8 mouse cellular contexts compared by ENCODE assay signal in genomic region chr4:108117924-108118876, GRCm38 (mm10). TPM values are rescaled to one million over a fixed set of nuclear protein-coding genes. Genes with fewer than 3 reads are reported as not detected.
DNase-seq lines count a peak whose midpoint lies in the region; ATAC-seq and TF ChIP-seq lines count a peak whose summit lies in the region.

No protein-coding gene starts in this region.

- 0 out of 4 replicates have a peak, but pooled peaks of 1 of the 2 experiments have one; percentile 25 for TF ChIP-seq EP300 in MEL (IDR thresholded peaks at IDR 0.05; ENCODE audit: low read depth in 1 of 2, low read length in 2 of 2)
- no peak for TF ChIP-seq EP300 in lung, postnatal 0 days (IDR thresholded peaks at IDR 0.05)

- peak overlapping the region; percentile 81 for H3K9ac ChIP-seq in MEL (ENCODE audit: control insufficient read depth, low read depth, low read length, poor library complexity, severe bottlenecking)
- H3K9ac ChIP-seq in lung, postnatal 0 days (replicated peaks; ENCODE audit: low read depth) = peak overlapping the region; percentile 49

- H3K4me2 ChIP-seq in lung, postnatal 0 days (replicated peaks; ENCODE audit: low read depth, low read length) = peak overlapping the region; percentile 62

- H3K79me2 ChIP-seq in MEL (ENCODE audit: control insufficient read depth, insufficient read depth, low read length, poor library complexity) = peaks cover 3% of the 10 kb centered on the region; the same call in 1 of the 2 replicates

- TF ChIP-seq CTCF in MEL (IDR thresholded peaks at IDR 0.05 in 2 of 3, conservative IDR thresholded peaks at IDR 0.05 in 1 of 3; ENCODE audit: control insufficient read depth in 1 of 3, insufficient read depth in 1 of 3, low read depth in 2 of 3, low read length in 3 of 3, poor library complexity in 1 of 3, severe bottlenecking in 1 of 3) = 0 out of 6 replicates have a peak, but pooled peaks of 1 of the 3 experiments have one; percentile 1
- no peak for TF ChIP-seq CTCF in cerebellum, adult 2 months (IDR thresholded peaks at IDR 0.05; ENCODE audit: borderline replicate concordance, insufficient read depth, low read depth, low read length)
- no peak; the same call in 1 of the 2 replicates for TF ChIP-seq CTCF in lung, postnatal 0 days (IDR thresholded peaks at IDR 0.05)

- no peaks in the 10 kb centered on the region for H3K9me3 ChIP-seq in MEL (replicated peaks; ENCODE audit: insufficient read depth, low read length)
- H3K9me3 ChIP-seq in hindbrain, embryonic 10.5 days = no peaks in the 10 kb centered on the region
- H3K9me3 ChIP-seq in lung, postnatal 0 days (ENCODE audit: low read length) = no peaks in the 10 kb centered on the region

- ATAC-seq in lung, postnatal 0 days = peak; percentile 96

- peak; percentile 97 for DNase-seq in MEL (ENCODE audit: low read depth, low spot score)
- peak; percentile 95 to 96 for DNase-seq in cerebellum, adult 2 months
- DNase-seq in forelimb bud, embryonic 11.5 days (ENCODE audit: low read depth, low spot score) = peak; percentile 87
- peak; percentile 92 for DNase-seq in hindbrain, embryonic 10.5 days (ENCODE audit: low spot score)
- DNase-seq in layer of hippocampus, adult 9-11 months = peak; percentile 94
- peak; percentile 96 for DNase-seq in lung, postnatal 0 days (ENCODE audit: low spot score)
- DNase-seq in ovary, postnatal 14 days (ENCODE audit: low spot score) = peak; percentile 92
- peak; percentile 94 for DNase-seq in thymus, postnatal 14 days

- H3K27me3 ChIP-seq in MEL (ENCODE audit: control insufficient read depth in 1 of 2, insufficient read depth in 2 of 2, low read length in 2 of 2) = no peaks in the 10 kb centered on the region
- no peaks in the 10 kb centered on the region for H3K27me3 ChIP-seq in cerebellum, adult 2 months (ENCODE audit: control insufficient read depth, insufficient read depth, low read length)
- H3K27me3 ChIP-seq in hindbrain, embryonic 10.5 days (ENCODE audit: insufficient read depth, poor library complexity, severe bottlenecking) = no peaks in the 10 kb centered on the region
- H3K27me3 ChIP-seq in lung, postnatal 0 days (replicated peaks; ENCODE audit: insufficient read depth, low read length) = no peaks in the 10 kb centered on the region

- peak overlapping the region; percentile 91 to 94 for H3K4me3 ChIP-seq in MEL (ENCODE audit: control insufficient read depth in 1 of 2, insufficient read depth in 1 of 2, low read depth in 2 of 2, low read length in 2 of 2)
- H3K4me3 ChIP-seq in cerebellum, adult 2 months (replicated peaks; ENCODE audit: insufficient read depth, low read depth, low read length) = peak overlapping the region; percentile 77
- peak overlapping the region; percentile 72 for H3K4me3 ChIP-seq in hindbrain, embryonic 10.5 days
- peak overlapping the region; percentile 59 for H3K4me3 ChIP-seq in lung, postnatal 0 days (ENCODE audit: low read depth, low read length)

- H3K4me1 ChIP-seq in MEL (ENCODE audit: control insufficient read depth in 1 of 2, insufficient read depth in 2 of 2, low read length in 2 of 2) = peaks cover 0 to 8% of the 10 kb centered on the region in 2 experiments; a peak in 2 of 4 replicates
- H3K4me1 ChIP-seq in cerebellum, adult 2 months (ENCODE audit: control insufficient read depth, insufficient read depth, low read length) = no peaks in the 10 kb centered on the region
- 0 out of 2 replicates have a peak, but pooled peaks cover 4% of the 10 kb centered on the region for H3K4me1 ChIP-seq in hindbrain, embryonic 10.5 days (replicated peaks)
- no peaks in the 10 kb centered on the region for H3K4me1 ChIP-seq in lung, postnatal 0 days (ENCODE audit: insufficient read depth, low read depth, low read length)

- H3K27ac ChIP-seq in MEL (ENCODE audit: control insufficient read depth, low read depth, low read length) = peak overlapping the region; percentile 81
- H3K27ac ChIP-seq in cerebellum, adult 2 months (ENCODE audit: insufficient read depth, low read length) = 0 out of 2 replicates have a peak overlapping the region, but pooled peaks have one; percentile 40
- peak overlapping the region; percentile 89 for H3K27ac ChIP-seq in hindbrain, embryonic 10.5 days
- H3K27ac ChIP-seq in lung, postnatal 0 days (ENCODE audit: low read length) = peak overlapping the region; percentile 75

- TF ChIP-seq POLR2A in MEL (IDR thresholded peaks at IDR 0.05; ENCODE audit: control insufficient read depth in 1 of 2, insufficient read depth in 1 of 2, low read depth in 1 of 2, low read length in 2 of 2, poor library complexity in 1 of 2) = peak; percentile 66 to 85; a peak in 3 of 4 replicates
- TF ChIP-seq POLR2A in cerebellum, adult 2 months (IDR thresholded peaks at IDR 0.05; ENCODE audit: borderline replicate concordance, insufficient read depth, low read length) = peak; percentile 80; the same call in 1 of the 2 replicates

- 12% methylated on average over 45 of the region's 45 CpGs for WGBS in cerebellum, adult 2 months
- WGBS in hindbrain, embryonic 10.5 days = 15% methylated on average over 45 of the region's 45 CpGs
- WGBS in lung, postnatal 0 days = 12% methylated on average over 43 of the region's 45 CpGs

- no peak for TF ChIP-seq RAD21 in MEL (IDR thresholded peaks at IDR 0.05; ENCODE audit: low read depth, low read length)

- peaks cover 0 to 10% of the 10 kb centered on the region in 2 experiments; a peak in 2 of 4 replicates for H3K36me3 ChIP-seq in MEL (ENCODE audit: control insufficient read depth in 1 of 2, insufficient read depth in 2 of 2, low read length in 2 of 2)
- no peaks in the 10 kb centered on the region for H3K36me3 ChIP-seq in hindbrain, embryonic 10.5 days
- H3K36me3 ChIP-seq in lung, postnatal 0 days (ENCODE audit: insufficient read depth, low read length) = no peaks in the 10 kb centered on the region

TF ChIP-seq in MEL, 35 proteins besides CTCF, POLR2A, EP300 and RAD21 (continues in another document):
- TF ChIP-seq ZMIZ1 (IDR thresholded peaks at IDR 0.05; ENCODE audit: low read depth, low read length) (0 out of 2 replicates have a peak, but pooled peaks have one; percentile 55), GATA1 (IDR thresholded peaks at IDR 0.05; ENCODE audit: low read depth, low read length) (no peak), USF1 (IDR thresholded peaks at IDR 0.05; ENCODE audit: low read depth, low read length) (no peak), NELFE (IDR thresholded peaks at IDR 0.05; ENCODE audit: low read depth, low read length) (peak; percentile 66), ETS1 (IDR thresholded peaks at IDR 0.05; ENCODE audit: low read depth, low read length) (no peak), HCFC1 (IDR thresholded peaks at IDR 0.05; ENCODE audit: low read depth, low read length) (peak; percentile 72), POLR2AphosphoS2 (IDR thresholded peaks at IDR 0.05; ENCODE audit: low read length) (peak; percentile 63), KAT2A (conservative IDR thresholded peaks at IDR 0.05; ENCODE audit: low read depth, low read length) (no peak), TBP (IDR thresholded peaks at IDR 0.05; ENCODE audit: low read depth, low read length) (peak; percentile 85), SMC3 (IDR thresholded peaks at IDR 0.05; ENCODE audit: low read depth, low read length) (peak; percentile 5; the same call in 1 of the 2 replicates), TAL1 (IDR thresholded peaks at IDR 0.05; ENCODE audit: low read length) (no peak), TCF12 (IDR thresholded peaks at IDR 0.05; ENCODE audit: low read depth, low read length) (no peak), MYC (IDR thresholded peaks at IDR 0.05; ENCODE audit: low read depth, low read length) (peak; percentile 59), ZC3H11A (IDR thresholded peaks at IDR 0.05; ENCODE audit: low read depth, low read length) (no peak), ELF1 (IDR thresholded peaks at IDR 0.05; ENCODE audit: low read depth, low read length) (peak; percentile 60), NRF1 (IDR thresholded peaks at IDR 0.05; ENCODE audit: insufficient read depth, low read depth, low read length, poor library complexity, severe bottlenecking) (peak; percentile 85), MXI1 (IDR thresholded peaks at IDR 0.05; ENCODE audit: low read depth, low read length) (peak; percentile 53; the same call in 1 of the 2 replicates), MAX (IDR thresholded peaks at IDR 0.05; ENCODE audit: low read length) (peak; percentile 41; the same call in 1 of the 2 replicates), ZNF384 (IDR thresholded peaks at IDR 0.05; ENCODE audit: low read depth, low read length) (peak; percentile 18; the same call in 1 of the 2 replicates), ZKSCAN1 (IDR thresholded peaks at IDR 0.05; ENCODE audit: low read depth, low read length) (peak; percentile 80), POLR2AphosphoS5 (IDR thresholded peaks at IDR 0.05; ENCODE audit: borderline replicate concordance, low read depth, low read length) (no peak), MAZ (IDR thresholded peaks at IDR 0.05; ENCODE audit: low read depth, low read length) (no peak), CHD1 (IDR thresholded peaks at IDR 0.05; ENCODE audit: low read depth, low read length) (no peak)

RNA-seq across cellular contexts. Expression of gene Podn, which starts 22.0 kb away (rescaled TPM):
- not detected in 2 replicates for total RNA-seq in MEL (2012; rRNA removed)
- polyA plus RNA-seq in MEL (2012; ENCODE audit: insufficient read depth in 1 of 2, insufficient read length in 2 of 2, low read depth in 1 of 2, low replicate concordance in 2 of 2, missing spikeins in 1 of 2) = under 1 TPM in 1 of 2 experiments, not detected in 1; 0.04 TPM
- polyA plus RNA-seq in cerebellum, adult 2 months (2012; rRNA removed) = 1.0 and 1.8 TPM in 2 replicates
- 0.34 TPM in 1 of 2 replicates, not detected in the other for polyA plus RNA-seq in hindbrain, embryonic 10.5 days (2016; fragmentation: Nextera tagmentation; extraction: Ambion mirVana)
- 2.8 and 3.3 TPM in 2 replicates for polyA plus RNA-seq in lung, postnatal 0 days (2015; fragmentation: Nextera tagmentation; extraction: Ambion mirVana)

RNA-seq across cellular contexts. Expression of gene Scp2, which starts 26.6 kb away (rescaled TPM):
- 83.2 and 84.4 TPM in 2 replicates for total RNA-seq in MEL (2012; rRNA removed)
- 10 to 100 TPM in 1 of 2 experiments, not detected in 1; 65.8 TPM for polyA plus RNA-seq in MEL (2012; ENCODE audit: insufficient read depth in 1 of 2, insufficient read length in 2 of 2, low read depth in 1 of 2, low replicate concordance in 2 of 2, missing spikeins in 1 of 2)
- 223 and 224 TPM in 2 replicates for polyA plus RNA-seq in cerebellum, adult 2 months (2012; rRNA removed)
- polyA plus RNA-seq in hindbrain, embryonic 10.5 days (2016; fragmentation: Nextera tagmentation; extraction: Ambion mirVana) = 186 and 213 TPM in 2 replicates
- 495 and 532 TPM in 2 replicates for polyA plus RNA-seq in lung, postnatal 0 days (2015; fragmentation: Nextera tagmentation; extraction: Ambion mirVana)

RNA-seq across cellular contexts. Expression of gene Echdc2, which starts 47.0 kb away (rescaled TPM):
- total RNA-seq in MEL (2012; rRNA removed) = not detected in 2 replicates
- not detected for polyA plus RNA-seq in MEL (2012; ENCODE audit: insufficient read depth in 1 of 2, insufficient read length in 2 of 2, low read depth in 1 of 2, low replicate concordance in 2 of 2, missing spikeins in 1 of 2)
- 62.7 and 78.7 TPM in 2 replicates for polyA plus RNA-seq in cerebellum, adult 2 months (2012; rRNA removed)
- polyA plus RNA-seq in hindbrain, embryonic 10.5 days (2016; fragmentation: Nextera tagmentation; extraction: Ambion mirVana) = 15.9 and 18.6 TPM in 2 replicates
- polyA plus RNA-seq in lung, postnatal 0 days (2015; fragmentation: Nextera tagmentation; extraction: Ambion mirVana) = 43.4 and 52.8 TPM in 2 replicates

Comparison
In these comparisons a context has a peak if more than half of its experiments do, and no peak if none do; other contexts are left out.
1. Peak in every context shown above with its lines: DNase-seq, ATAC-seq, H3K4me3 ChIP-seq and H3K27ac ChIP-seq.
2. RNA of gene Echdc2, which starts 47.0 kb away (polyA plus RNA-seq): 62.7 to 78.7 TPM in cerebellum, adult 2 months, 43.4 to 52.8 TPM in lung, postnatal 0 days and 15.9 to 18.6 TPM in hindbrain, embryonic 10.5 days; not detected in MEL; every median in the first group is over 10 times any median in the second.